8 mouse cellular contexts compared by ENCODE assay signal in genomic region chr3:37723662-37724170, GRCm38 (mm10). TPM values are rescaled to one million over a fixed set of nuclear protein-coding genes. Genes with fewer than 3 reads are reported as not detected.
DNase-seq lines count a peak whose midpoint lies in the region; ATAC-seq and TF ChIP-seq lines count a peak whose summit lies in the region.

No protein-coding gene starts in this region.

- 0% methylated on average over 17 of the region's 17 CpGs for WGBS in midbrain, embryonic 10.5 days
- 13% methylated on average over 17 of the region's 17 CpGs for WGBS in stomach, postnatal 0 days

- peak; percentile 76 for DNase-seq in cerebellum, adult 9-10 months
- DNase-seq in cerebellum, postnatal 36 days: no peak
- DNase-seq in ES-E14 (ENCODE audit: low read depth, low spot score): peak; percentile 25
- DNase-seq in layer of hippocampus, postnatal 25 days (ENCODE audit: extremely low spot score in 1 of 2, low spot score in 1 of 2): peak; percentile 30 to 37
- peak; percentile 47 for DNase-seq in midbrain, embryonic 10.5 days (ENCODE audit: low spot score)
- peak; percentile 40 for DNase-seq in stomach, postnatal 0 days (ENCODE audit: low spot score)
- DNase-seq in spleen, adult 18-20 months: no peak

- H3K4me1 ChIP-seq in ES-E14 (ENCODE audit: control insufficient read depth in 2 of 2, insufficient read depth in 2 of 2, low read length in 2 of 2, poor library complexity in 1 of 2): peaks cover 0 to 8% of the 10 kb centered on the region in 2 experiments; a peak in 1 of 4 replicates
- peaks cover 27% of the 10 kb centered on the region for H3K4me1 ChIP-seq in midbrain, embryonic 10.5 days
- H3K4me1 ChIP-seq in stomach, postnatal 0 days (replicated peaks; ENCODE audit: control insufficient read depth, insufficient read depth): peaks cover 8% of the 10 kb centered on the region

- peak overlapping the region; percentile 57 for H3K4me2 ChIP-seq in stomach, postnatal 0 days (replicated peaks; ENCODE audit: low read depth)

- H3K9ac ChIP-seq in ES-E14 (ENCODE audit: insufficient read depth, low read depth, low read length, poor library complexity, severe bottlenecking): no peak overlapping the region
- H3K9ac ChIP-seq in stomach, postnatal 0 days (ENCODE audit: low read length): peak overlapping the region; percentile 53

- peak overlapping the region; percentile 45; the same call in 1 of the 2 replicates for H3K27ac ChIP-seq in ES-E14 (ENCODE audit: insufficient read depth, low read depth, low read length, poor library complexity, severe bottlenecking)
- peak overlapping the region; percentile 79 for H3K27ac ChIP-seq in midbrain, embryonic 10.5 days (replicated peaks)
- peak overlapping the region; percentile 94 for H3K27ac ChIP-seq in stomach, postnatal 0 days (replicated peaks)

- H3K9me3 ChIP-seq in ES-E14 (ENCODE audit: control insufficient read depth, insufficient read depth, low read depth, low read length): no peaks in the 10 kb centered on the region
- H3K9me3 ChIP-seq in midbrain, embryonic 10.5 days (replicated peaks): no peaks in the 10 kb centered on the region
- H3K9me3 ChIP-seq in stomach, postnatal 0 days (ENCODE audit: control insufficient read depth, low read length): no peaks in the 10 kb centered on the region

- H3K36me3 ChIP-seq in ES-E14 (ENCODE audit: control insufficient read depth, insufficient read depth, low read length, poor library complexity, severe bottlenecking): no peaks in the 10 kb centered on the region
- no peaks in the 10 kb centered on the region for H3K36me3 ChIP-seq in midbrain, embryonic 10.5 days
- no peaks in the 10 kb centered on the region for H3K36me3 ChIP-seq in stomach, postnatal 0 days (ENCODE audit: control insufficient read depth, insufficient read depth, low read length)

- no peak for TF ChIP-seq CTCF in stomach, postnatal 0 days (IDR thresholded peaks at IDR 0.05; ENCODE audit: low read depth)

- TF ChIP-seq EP300 in stomach, postnatal 0 days (optimal IDR thresholded peaks at IDR 0.05): no peak

- in situ Hi-C loops in ES-E14 (cut with MboI; ENCODE audit: low sequenced_read_pairs in 2 of 2, unreplicated experiment in 2 of 2): loop anchor here in 1 of 2 experiments (5.0 kb wide), 1 partner anchor 81 kb away; no protein-coding TSS in a partner anchor

- H3K4me3 ChIP-seq in ES-E14 (ENCODE audit: insufficient read depth in 1 of 2, low read depth in 1 of 2, low read length in 2 of 2, poor library complexity in 1 of 2, severe bottlenecking in 1 of 2): peak overlapping the region; percentile 24 to 59; a peak in 3 of 4 replicates
- peak overlapping the region; percentile 53 for H3K4me3 ChIP-seq in midbrain, embryonic 10.5 days
- H3K4me3 ChIP-seq in stomach, postnatal 0 days (ENCODE audit: low read depth, low read length): peak overlapping the region; percentile 18

- ATAC-seq in frontal cortex, adult (ENCODE audit: low TSS enrichment): peak; percentile 64
- peak; percentile 52 for ATAC-seq in stomach, postnatal 0 days (ENCODE audit: low FRiP score, low TSS enrichment)

- peaks cover 72% of the 10 kb centered on the region for H3K27me3 ChIP-seq in midbrain, embryonic 10.5 days (ENCODE audit: low read depth, poor library complexity, severe bottlenecking)
- no peaks in the 10 kb centered on the region for H3K27me3 ChIP-seq in stomach, postnatal 0 days (ENCODE audit: control insufficient read depth, insufficient read depth, low read length)

TF ChIP-seq in ES-E14, 5 proteins besides CTCF, POLR2A, EP300 and RAD21:
- no peak for TF ChIP-seq HCFC1 (IDR thresholded peaks at IDR 0.05; ENCODE audit: borderline replicate concordance, insufficient read depth, low read length)
- no peak for TF ChIP-seq CHD2 (IDR thresholded peaks at IDR 0.05; ENCODE audit: low read depth, low read length)
- TF ChIP-seq ZNF384 (IDR thresholded peaks at IDR 0.05; ENCODE audit: low read depth, low read length): no peak

RNA-seq across cellular contexts. Expression of gene Gm5148, which starts 0.6 kb away (rescaled TPM):
- 68.4 and 69.6 TPM in 2 replicates for total RNA-seq in ES-E14 (2012; rRNA removed)
- 1 to 10 TPM; 3.6 to 4.5 TPM for total RNA-seq in layer of hippocampus, postnatal 25 days (2021)
- 2.6 and 2.9 TPM in 2 replicates for polyA plus RNA-seq in midbrain, embryonic 10.5 days (2016; fragmentation: Nextera tagmentation; extraction: Ambion mirVana)
- 4.9 and 5.7 TPM in 2 replicates for polyA plus RNA-seq in stomach, postnatal 0 days (2015; fragmentation: Nextera tagmentation; extraction: Ambion mirVana)

Comparison
In these comparisons a context has a peak if more than half of its experiments do, and no peak if none do; other contexts are left out.
1. DNase-seq: peak in cerebellum, adult 9-10 months (single experiment), ES-E14 (single experiment), layer of hippocampus, postnatal 25 days (2 of 2), midbrain, embryonic 10.5 days (single experiment) and stomach, postnatal 0 days (single experiment); none in cerebellum, postnatal 36 days (0 of 2) and spleen, adult 18-20 months (0 of 2).
2. RNA of gene Gm5148, which starts 0.6 kb away (total RNA-seq): 68.4 to 69.6 TPM in ES-E14; 3.6 to 4.5 TPM in layer of hippocampus, postnatal 25 days; every median in the first group is over 10 times any median in the second.
3. Peak in every context shown above with its lines, with median percentiles within 50 percentile points of each other: H3K27ac ChIP-seq and H3K4me3 ChIP-seq.